Mouse (Mus musculus) neural tube, embryonic 14.5 days (tissue): ENCODE measurements around the gene Scmh1. TPM values are rescaled to one million over a fixed set of nuclear protein-coding genes. Genes with fewer than 3 reads are reported as not detected.

Source experiments
- ATAC-seq: fragments of 200-750 bp; cut with Nextera tagmentation; 2 replicates; pipeline ENCODE4 v1.8.0; 2017; ENCODE audit warnings: low read depth, mild to moderate bottlenecking, moderate TSS enrichment, moderate library complexity
- H3K27ac ChIP-seq: fragments of 300-500 bp; sonication (generic); 2 replicates; pipeline ENCODE4 v1.5.1; 2014; ENCODE audit warnings: low read depth, mild to moderate bottlenecking, control low read depth, low read length, moderate library complexity, mixed read lengths
- H3K27me3 ChIP-seq: fragments of 300-500 bp; sonication (generic); 2 replicates; pipeline ENCODE4 v1.6.1; 2014; ENCODE audit warnings: low read length; ENCODE audit not compliant: control insufficient read depth, insufficient read depth
- H3K36me3 ChIP-seq: fragments of 300-500 bp; sonication (generic); 2 replicates; pipeline ENCODE4 v1.6.1; 2014; ENCODE audit warnings: low read length, mixed read lengths; ENCODE audit not compliant: control insufficient read depth, insufficient read depth
- H3K4me1 ChIP-seq: fragments of 300-500 bp; sonication (generic); 2 replicates; pipeline ENCODE4 v1.6.1; 2014; ENCODE audit warnings: low read length; ENCODE audit not compliant: control insufficient read depth, insufficient read depth
- H3K4me2 ChIP-seq: fragments of 300-500 bp; sonication (generic); 2 replicates; pipeline ENCODE4 v1.6.1; 2014; ENCODE audit warnings: mild to moderate bottlenecking, low read depth, low read length, control low read depth
- H3K4me3 ChIP-seq: fragments of 300-500 bp; sonication (generic); 2 replicates; pipeline ENCODE4 v1.5.1; 2014; ENCODE audit warnings: low read depth, low read length, control low read depth, mixed read lengths
- H3K9ac ChIP-seq: fragments of 300-500 bp; sonication (generic); replicated peaks from 2 replicates; pipeline ENCODE4 v1.6.1; 2014; ENCODE audit warnings: low read depth, mild to moderate bottlenecking, control low read depth, low read length, mixed read lengths
- H3K9me3 ChIP-seq: fragments of 300-500 bp; sonication (generic); 2 replicates; pipeline ENCODE4 v1.6.1; 2016; ENCODE audit warnings: low read length; ENCODE audit not compliant: control insufficient read depth
- WGBS: fragments of 180-500 bp; shearing (Covaris S2); extraction: QIAGEN DNeasy Blood & Tissue Kit; methylation state at CpG from one replicate; pipeline ENCODE4 v1.1.7; 2014; 5-methylcytosine and 5-hydroxymethylcytosine counted together
- polyA plus RNA-seq: library from polyadenylated mRNA; unstranded; fragments of >200 nt; fragmentation: Nextera tagmentation; extraction: Ambion mirVana; gene quantifications from 2 replicates; pipeline ENCODE4 v1.2.1, GENCODE M21; 2014

The Scmh1 gene
- polyA plus RNA-seq, 1 experiment from 2014 or later, result 90.8 TPM

GRCm38 (mm10) chr4:120420685-120421084 is 15.6 kb downstream of the Scmh1 start:
- H3K27ac ChIP-seq, result no peak overlapping the region
- no peaks in the 10 kb centered on the region for H3K27me3 ChIP-seq
- H3K4me3 ChIP-seq, result no peak overlapping the region
- H3K36me3 ChIP-seq, result no peaks in the 10 kb centered on the region
- 0 out of 2 replicates have a peak, but pooled peaks cover 4% of the 10 kb centered on the region for H3K4me1 ChIP-seq
- no peaks in the 10 kb centered on the region for H3K9me3 ChIP-seq
- H3K9ac ChIP-seq, result no peak overlapping the region
- H3K4me2 ChIP-seq, result no peak overlapping the region
- ATAC-seq, result no peak

DNA sequence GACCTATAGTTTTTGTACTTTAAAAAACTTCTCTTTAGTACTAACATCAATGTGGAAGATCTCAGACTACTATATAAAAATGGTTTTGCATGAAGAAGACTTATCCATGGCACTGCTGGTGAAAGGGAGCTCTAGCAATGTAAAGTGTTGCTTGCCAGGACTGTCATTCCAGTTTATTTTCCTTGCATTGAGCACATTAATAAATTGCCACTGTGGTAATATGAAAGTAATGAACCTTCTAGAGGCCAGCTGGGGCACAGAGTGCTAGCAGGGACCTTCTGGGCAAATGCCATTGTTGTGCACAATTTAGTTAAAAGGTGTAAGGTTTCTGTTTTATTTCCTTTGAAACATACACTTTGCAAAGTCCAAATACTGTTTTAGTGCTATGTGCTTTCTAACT is 25.5 kb downstream of the Scmh1 start:
- Histone ChIP-seq H3K4me3 (no peak overlapping the region), H3K9ac (no peak overlapping the region), H3K4me1 (no peaks in the 10 kb centered on the region), H3K9me3 (no peaks in the 10 kb centered on the region), H3K4me2 (no peak overlapping the region), H3K27ac (no peak overlapping the region), H3K36me3 (no peaks in the 10 kb centered on the region), H3K27me3 (no peaks in the 10 kb centered on the region)
- ATAC-seq, result no peak

GRCm38 (mm10) chr4:120432599-120433373 is 27.7 kb downstream of the Scmh1 start:
- Histone ChIP-seq H3K4me3 (no peak overlapping the region), H3K4me1 (no peaks in the 10 kb centered on the region), H3K27me3 (no peaks in the 10 kb centered on the region), H3K4me2 (no peak overlapping the region), H3K27ac (no peak overlapping the region), H3K9me3 (no peaks in the 10 kb centered on the region), H3K9ac (no peak overlapping the region), H3K36me3 (no peaks in the 10 kb centered on the region)
- ATAC-seq, result no peak
- 67% methylated on average over 11 of the region's 11 CpGs for WGBS

GRCm38 (mm10) chr4:120461741-120462140 is 56.7 kb downstream of the Scmh1 start:
- Histone ChIP-seq H3K4me1 (no peaks in the 10 kb centered on the region), H3K4me2 (no peak overlapping the region), H3K27ac (no peak overlapping the region), H3K4me3 (no peak overlapping the region), H3K9me3 (no peaks in the 10 kb centered on the region), H3K36me3 (no peaks in the 10 kb centered on the region; the same call in 1 of the 2 replicates), H3K27me3 (no peaks in the 10 kb centered on the region), H3K9ac (no peak overlapping the region)
- WGBS, result 76% methylated on average over 4 of the region's 4 CpGs
- no peak for ATAC-seq

DNA sequence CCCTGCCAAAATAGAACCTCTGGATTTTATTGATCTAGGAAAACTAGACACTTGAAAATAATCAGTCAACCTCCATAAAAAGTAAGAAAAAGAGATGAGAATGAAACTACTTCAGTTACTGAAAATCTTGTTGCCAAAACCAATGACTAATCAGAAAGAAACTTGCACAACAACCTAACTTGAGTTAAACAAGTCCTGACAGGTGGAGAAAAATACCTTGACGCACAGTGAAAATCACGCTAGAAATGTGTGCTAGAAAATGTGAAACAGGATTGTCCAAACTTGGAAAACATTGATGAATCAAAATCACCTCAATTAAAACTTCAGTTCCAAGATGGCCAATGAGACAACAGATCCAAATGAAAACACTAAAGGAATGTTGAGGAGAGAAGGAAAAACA is 67.9 kb downstream of the Scmh1 start:
- no peak for ATAC-seq

DNA sequence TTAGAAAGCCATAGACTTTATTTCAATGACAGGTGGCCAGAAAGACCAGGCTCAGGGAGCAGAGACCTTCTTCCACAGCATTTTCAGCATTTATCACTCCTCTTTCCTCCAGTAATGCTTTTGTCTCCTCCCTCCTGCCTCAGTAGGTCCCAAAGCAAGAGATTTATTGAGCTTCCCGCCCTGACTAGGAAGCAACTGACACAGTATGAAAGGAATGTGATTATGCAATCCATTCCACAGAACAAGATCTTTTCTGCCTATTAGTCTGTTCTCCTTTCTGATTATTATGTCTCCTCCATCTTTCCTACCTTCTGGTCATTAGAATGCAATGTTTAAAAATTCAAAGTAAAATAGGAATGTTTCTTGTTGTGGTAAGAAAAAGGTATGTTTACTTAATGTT is 82.6 kb downstream of the Scmh1 start:
- no peak for ATAC-seq
- Histone ChIP-seq H3K27ac (no peak overlapping the region), H3K4me2 (no peak overlapping the region), H3K4me1 (no peaks in the 10 kb centered on the region), H3K9me3 (no peaks in the 10 kb centered on the region), H3K9ac (no peak overlapping the region), H3K4me3 (no peak overlapping the region), H3K27me3 (no peaks in the 10 kb centered on the region), H3K36me3 (peaks cover 9% of the 10 kb centered on the region)
- WGBS, result 17% methylated on average over 1 of the region's 1 CpGs

More for the DNA sequence above, 67.9 kb downstream of the Scmh1 start:
- no peak overlapping the region for H3K27ac ChIP-seq
- no peaks in the 10 kb centered on the region for H3K4me1 ChIP-seq
- H3K9me3 ChIP-seq, result no peaks in the 10 kb centered on the region
- H3K36me3 ChIP-seq, result peaks cover 7% of the 10 kb centered on the region
- H3K4me3 ChIP-seq, result no peak overlapping the region
- 98% methylated on average over 2 of the region's 2 CpGs for WGBS
- H3K4me2 ChIP-seq, result no peak overlapping the region
- H3K27me3 ChIP-seq, result no peaks in the 10 kb centered on the region
- no peak overlapping the region for H3K9ac ChIP-seq

- Histone ChIP-seq H3K27ac (no peak overlapping the region), H3K4me3 (no peak overlapping the region), H3K4me1 (no peaks in the 10 kb centered on the region), H3K4me2 (no peak overlapping the region), H3K27me3 (no peaks in the 10 kb centered on the region), H3K36me3 (peaks cover 33% of the 10 kb centered on the region), H3K9ac (no peak overlapping the region), H3K9me3 (0 out of 2 replicates have a peak, but pooled peaks cover 3% of the 10 kb centered on the region)
- WGBS, result 85% methylated on average over 1 of the region's 1 CpGs
- ATAC-seq, result no peak
Observed at GRCm38 (mm10) chr4:120506955-120507354, 101.9 kb downstream of the Scmh1 start.

DNA sequence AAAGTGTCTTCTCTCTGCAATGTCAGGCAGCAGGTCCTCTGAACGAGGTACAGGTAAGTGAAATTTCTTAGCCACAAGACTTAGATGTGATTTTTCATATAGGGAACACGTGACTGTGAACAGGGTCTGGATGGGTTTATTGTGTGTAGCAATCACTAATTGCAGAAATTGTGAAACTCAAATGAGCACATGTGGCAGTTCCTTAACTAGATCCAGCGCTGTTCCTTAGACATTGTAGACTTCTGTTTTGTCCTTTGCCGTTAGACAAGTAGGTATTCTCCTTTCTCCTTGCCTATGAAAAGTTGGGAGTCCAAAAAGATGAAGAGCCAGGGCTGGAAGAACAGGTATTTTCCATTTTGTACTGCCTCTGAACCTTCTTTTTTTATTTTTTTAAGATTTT is 106.1 kb downstream of the Scmh1 start:
- peaks cover 32% of the 10 kb centered on the region for H3K36me3 ChIP-seq
- no peak overlapping the region for H3K27ac ChIP-seq
- no peak overlapping the region for H3K4me2 ChIP-seq
- H3K4me3 ChIP-seq, result no peak overlapping the region
- WGBS, result 97% methylated on average over 4 of the region's 4 CpGs
- H3K9ac ChIP-seq, result no peak overlapping the region
- H3K27me3 ChIP-seq, result no peaks in the 10 kb centered on the region
- ATAC-seq, result no peak
- H3K4me1 ChIP-seq, result no peaks in the 10 kb centered on the region
- H3K9me3 ChIP-seq, result 0 out of 2 replicates have a peak, but pooled peaks cover 3% of the 10 kb centered on the region

- no peak overlapping the region for H3K9ac ChIP-seq
- H3K4me3 ChIP-seq, result no peak overlapping the region
- no peak overlapping the region for H3K27ac ChIP-seq
- no peaks in the 10 kb centered on the region for H3K4me1 ChIP-seq
- no peak overlapping the region for H3K4me2 ChIP-seq
- 98% methylated on average over 2 of the region's 2 CpGs for WGBS
- ATAC-seq, result no peak
- H3K27me3 ChIP-seq, result no peaks in the 10 kb centered on the region
- 0 out of 2 replicates have a peak, but pooled peaks cover 1% of the 10 kb centered on the region for H3K9me3 ChIP-seq
- peaks cover 27% of the 10 kb centered on the region for H3K36me3 ChIP-seq
Observed at GRCm38 (mm10) chr4:120514366-120514765, 109.3 kb downstream of the Scmh1 start.
